Comparison of ENCODE assay signal across 8 mouse cellular contexts in genomic region chr4:134469341-134469796, GRCm38 (mm10). TPM values are rescaled to one million over a fixed set of nuclear protein-coding genes. Genes with fewer than 3 reads are reported as not detected.
DNase-seq lines count a peak whose midpoint lies in the region; ATAC-seq lines count a peak whose summit lies in the region.

No protein-coding gene starts in this region.

- H3K27me3 ChIP-seq in liver, embryonic 11.5 days (replicated peaks; ENCODE audit: control insufficient read depth, insufficient read depth, low read length), result no peaks in the 10 kb centered on the region
- no peaks in the 10 kb centered on the region for H3K27me3 ChIP-seq in intestine, embryonic 16.5 days (replicated peaks; ENCODE audit: control insufficient read depth, insufficient read depth, low read length)
- H3K27me3 ChIP-seq in neural tube, embryonic 14.5 days (ENCODE audit: control insufficient read depth, insufficient read depth, low read length), result no peaks in the 10 kb centered on the region

- peak overlapping the region; percentile 97 for H3K4me2 ChIP-seq in liver, embryonic 11.5 days
- peak overlapping the region; percentile 97 for H3K4me2 ChIP-seq in intestine, embryonic 16.5 days (ENCODE audit: low read depth, low read length)
- peak overlapping the region; percentile 92 for H3K4me2 ChIP-seq in neural tube, embryonic 14.5 days (ENCODE audit: low read depth, low read length)

- peak overlapping the region; percentile 84 for H3K4me3 ChIP-seq in liver, embryonic 11.5 days (ENCODE audit: low read depth, low read length)
- H3K4me3 ChIP-seq in intestine, embryonic 16.5 days (ENCODE audit: low read length), result peak overlapping the region; percentile 94
- H3K4me3 ChIP-seq in neural tube, embryonic 14.5 days (ENCODE audit: low read depth, low read length), result peak overlapping the region; percentile 73

- H3K36me3 ChIP-seq in liver, embryonic 11.5 days (ENCODE audit: control insufficient read depth, insufficient read depth, low read length), result peaks cover 22% of the 10 kb centered on the region
- peaks cover 16% of the 10 kb centered on the region for H3K36me3 ChIP-seq in intestine, embryonic 16.5 days (ENCODE audit: control insufficient read depth, insufficient read depth, low read length)
- H3K36me3 ChIP-seq in neural tube, embryonic 14.5 days (ENCODE audit: control insufficient read depth, insufficient read depth, low read length), result peaks cover 29% of the 10 kb centered on the region

- no peaks in the 10 kb centered on the region for H3K9me3 ChIP-seq in liver, embryonic 11.5 days (ENCODE audit: control insufficient read depth, low read length)
- no peaks in the 10 kb centered on the region for H3K9me3 ChIP-seq in intestine, embryonic 16.5 days (ENCODE audit: control insufficient read depth, low read length)
- no peaks in the 10 kb centered on the region for H3K9me3 ChIP-seq in neural tube, embryonic 14.5 days (ENCODE audit: control insufficient read depth, low read length)

- peak; percentile 22; the same call in 1 of the 2 replicates for ATAC-seq in liver, embryonic 11.5 days (replicated peaks; ENCODE audit: low FRiP score)
- peak; percentile 19; the same call in 1 of the 2 replicates for ATAC-seq in intestine, embryonic 16.5 days
- ATAC-seq in neural tube, embryonic 14.5 days (ENCODE audit: low read depth), result peak; percentile 15; the same call in 1 of the 2 replicates

- no peak for DNase-seq in liver, embryonic 11.5 days (ENCODE audit: low spot score)
- no peak for DNase-seq in liver
- DNase-seq in embryo, embryonic 9.5 days (ENCODE audit: extremely low spot score), result peak; percentile 50
- no peak for DNase-seq in gastrocnemius, adult 18-20 months (ENCODE audit: low spot score)
- no peak for DNase-seq in spleen, postnatal 14 days (ENCODE audit: low spot score in 2 of 2)
- no peak for DNase-seq in layer of hippocampus, adult 8-10 months (ENCODE audit: low spot score in 2 of 2)

- no peak overlapping the region for H3K27ac ChIP-seq in liver, embryonic 11.5 days (ENCODE audit: low read depth, low read length)
- peak overlapping the region; percentile 41; the same call in 1 of the 2 replicates for H3K27ac ChIP-seq in intestine, embryonic 16.5 days (ENCODE audit: low read length)
- H3K27ac ChIP-seq in neural tube, embryonic 14.5 days (ENCODE audit: low read depth, low read length), result peak overlapping the region; percentile 97

- peaks cover 7% of the 10 kb centered on the region for H3K4me1 ChIP-seq in liver, embryonic 11.5 days (replicated peaks; ENCODE audit: control insufficient read depth, insufficient read depth, low read length)
- peaks cover 5% of the 10 kb centered on the region; the same call in 1 of the 2 replicates for H3K4me1 ChIP-seq in intestine, embryonic 16.5 days (ENCODE audit: control insufficient read depth, insufficient read depth, low read length)
- peaks cover 43% of the 10 kb centered on the region for H3K4me1 ChIP-seq in neural tube, embryonic 14.5 days (ENCODE audit: control insufficient read depth, insufficient read depth, low read length)

- peak overlapping the region; percentile 32 for H3K9ac ChIP-seq in liver, embryonic 11.5 days (ENCODE audit: low read depth, low read length)
- H3K9ac ChIP-seq in intestine, embryonic 16.5 days (ENCODE audit: low read depth, low read length), result peak overlapping the region; percentile 89
- peak overlapping the region; percentile 94 for H3K9ac ChIP-seq in neural tube, embryonic 14.5 days (replicated peaks; ENCODE audit: low read depth, low read length)

- 25% methylated on average over 6 of the region's 6 CpGs for WGBS in liver, embryonic 11.5 days
- 14% methylated on average over 6 of the region's 6 CpGs for WGBS in intestine, embryonic 16.5 days
- WGBS in neural tube, embryonic 14.5 days, result 3% methylated on average over 6 of the region's 6 CpGs

RNA-seq across cellular contexts. Expression of gene Stmn1, which starts 1.2 kb away (rescaled TPM):
- 896 and 908 TPM in 2 replicates for polyA plus RNA-seq in liver, embryonic 11.5 days (2014; fragmentation: Nextera tagmentation; extraction: Ambion mirVana)
- polyA plus RNA-seq in intestine, embryonic 16.5 days (2015; fragmentation: Nextera tagmentation; extraction: Ambion mirVana), result 982 and 1,127 TPM in 2 replicates
- 5,364 and 5,581 TPM in 2 replicates for polyA plus RNA-seq in neural tube, embryonic 14.5 days (2014; fragmentation: Nextera tagmentation; extraction: Ambion mirVana)
- 1 to 10 TPM; 2.5 to 3.5 TPM for total RNA-seq in gastrocnemius, adult 18-20 months (2021)
- total RNA-seq in layer of hippocampus, adult 8-10 months (2022), result 100 to 1,000 TPM; 367 to 422 (median 391) TPM

RNA-seq across cellular contexts. Expression of gene Paqr7, which starts 27.1 kb away (rescaled TPM):
- polyA plus RNA-seq in liver, embryonic 11.5 days (2014; fragmentation: Nextera tagmentation; extraction: Ambion mirVana), result 2.5 and 3.0 TPM in 2 replicates
- 23.6 and 32.1 TPM in 2 replicates for polyA plus RNA-seq in intestine, embryonic 16.5 days (2015; fragmentation: Nextera tagmentation; extraction: Ambion mirVana)
- polyA plus RNA-seq in neural tube, embryonic 14.5 days (2014; fragmentation: Nextera tagmentation; extraction: Ambion mirVana), result 9.8 and 13.7 TPM in 2 replicates
- total RNA-seq in gastrocnemius, adult 18-20 months (2021), result 1 to 10 TPM; 2.9 to 4.4 TPM
- total RNA-seq in layer of hippocampus, adult 8-10 months (2022), result 10 to 100 TPM; 55.4 to 75.1 (median 63.4) TPM

RNA-seq across cellular contexts. Expression of gene Aunip, which starts 41.4 kb away (rescaled TPM):
- 15.9 and 18.5 TPM in 2 replicates for polyA plus RNA-seq in liver, embryonic 11.5 days (2014; fragmentation: Nextera tagmentation; extraction: Ambion mirVana)
- 14.4 and 14.6 TPM in 2 replicates for polyA plus RNA-seq in intestine, embryonic 16.5 days (2015; fragmentation: Nextera tagmentation; extraction: Ambion mirVana)
- 0.43 and 0.76 TPM in 2 replicates for polyA plus RNA-seq in neural tube, embryonic 14.5 days (2014; fragmentation: Nextera tagmentation; extraction: Ambion mirVana)
- total RNA-seq in gastrocnemius, adult 18-20 months (2021), result not detected
- under 1 TPM in 3 of 4 experiments, not detected in 1; 0.25 to 0.85 (median 0.33) TPM for total RNA-seq in layer of hippocampus, adult 8-10 months (2022)

Comparison
In these comparisons a context has a peak if more than half of its experiments do, and no peak if none do; other contexts are left out.
1. H3K9ac ChIP-seq: peak in every context shown above with its lines; median percentile 94 in neural tube, embryonic 14.5 days; 89 in intestine, embryonic 16.5 days; 32 in liver, embryonic 11.5 days.